Mouse (Mus musculus) left cerebral cortex, adult 11 months (tissue): ENCODE data around the gene Gpat3.

ENCODE experiments used
- DNase-seq: peaks from one replicate; pipeline ENCODE4 v3.0.0; 2022; ENCODE audit warnings: low spot score

The Gpat3 gene

DNA sequence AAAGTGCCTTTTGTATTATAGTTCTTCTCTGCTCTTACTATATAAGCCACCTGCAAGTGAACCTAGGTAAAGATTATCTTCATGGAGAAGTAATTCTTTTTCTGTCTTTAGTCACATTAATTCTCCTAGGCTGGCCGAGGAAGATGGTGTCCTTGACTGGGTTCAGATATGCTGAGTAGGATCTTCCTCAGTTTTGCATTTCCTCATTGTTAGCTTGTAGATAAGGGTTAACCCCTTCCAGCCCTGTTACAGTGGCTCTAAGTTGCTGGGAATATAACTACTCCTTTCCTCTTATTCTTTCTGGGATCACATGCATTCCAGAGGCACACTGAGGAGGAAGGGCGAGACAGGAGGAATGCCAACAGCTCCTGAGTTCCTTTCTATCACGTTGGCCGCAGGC, 15.6 kb downstream of the Gpat3 start:
- DNase-seq: no peak

DNA sequence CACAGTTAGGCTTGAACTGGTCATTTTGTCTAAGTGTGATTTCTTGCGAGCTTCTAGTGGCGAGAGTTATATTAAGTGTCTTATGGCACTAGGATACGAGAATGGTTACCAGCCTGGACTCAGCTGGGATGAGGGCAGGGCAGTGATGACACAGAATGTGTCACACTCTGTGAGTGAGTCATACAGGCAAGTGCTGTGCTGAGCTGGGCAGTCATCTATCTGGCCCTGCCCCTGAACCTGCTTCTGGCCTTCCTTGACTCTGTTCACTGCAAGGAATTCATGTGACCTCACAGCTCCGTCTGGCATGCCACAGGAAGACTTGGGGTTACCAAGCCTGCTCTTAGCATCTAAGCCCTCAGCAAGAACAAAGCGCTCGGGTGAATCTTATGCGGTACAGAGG, 16.3 kb downstream of the Gpat3 start:
- DNase-seq: no peak

DNA sequence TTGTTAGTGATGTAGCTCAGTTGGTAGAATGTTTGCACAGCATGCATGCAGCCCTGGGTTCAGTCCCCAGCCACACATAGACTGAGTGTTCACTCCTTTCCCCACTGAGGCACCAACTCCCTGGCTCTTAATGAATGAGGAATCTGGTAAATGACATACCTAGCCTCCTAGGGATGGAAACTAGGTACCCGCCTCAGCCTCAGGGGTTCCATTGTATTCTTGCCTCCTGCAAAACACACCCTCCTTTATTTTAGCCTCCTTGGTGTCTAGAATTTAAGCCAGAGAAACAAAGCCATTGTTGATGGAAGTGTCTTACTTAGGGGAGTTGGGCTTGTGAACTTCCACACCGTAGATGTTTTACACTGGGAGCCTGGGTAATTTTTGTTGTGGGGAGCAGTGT, 17.6 kb downstream of the Gpat3 start:
- no peak for DNase-seq

DNA sequence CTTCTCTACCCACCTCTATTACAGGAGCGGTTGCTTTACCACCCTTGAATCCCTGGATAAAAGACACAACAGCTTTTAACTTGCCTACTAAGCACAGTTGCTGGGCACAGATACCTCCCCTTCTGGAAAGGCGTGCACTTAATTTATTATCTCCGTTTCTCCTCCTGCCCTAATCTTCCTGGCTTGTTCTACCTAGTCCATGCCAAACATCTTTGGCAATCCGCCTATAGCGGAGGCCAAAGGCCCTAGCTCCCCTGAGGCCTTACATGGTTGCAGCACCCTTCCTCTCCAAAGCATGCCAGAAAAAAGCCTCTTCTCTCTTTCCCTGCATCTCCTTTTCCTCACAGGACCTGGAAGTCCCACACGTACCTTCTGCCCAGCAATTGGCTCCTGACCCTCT, 18.9 kb downstream of the Gpat3 start:
- no peak for DNase-seq

DNA sequence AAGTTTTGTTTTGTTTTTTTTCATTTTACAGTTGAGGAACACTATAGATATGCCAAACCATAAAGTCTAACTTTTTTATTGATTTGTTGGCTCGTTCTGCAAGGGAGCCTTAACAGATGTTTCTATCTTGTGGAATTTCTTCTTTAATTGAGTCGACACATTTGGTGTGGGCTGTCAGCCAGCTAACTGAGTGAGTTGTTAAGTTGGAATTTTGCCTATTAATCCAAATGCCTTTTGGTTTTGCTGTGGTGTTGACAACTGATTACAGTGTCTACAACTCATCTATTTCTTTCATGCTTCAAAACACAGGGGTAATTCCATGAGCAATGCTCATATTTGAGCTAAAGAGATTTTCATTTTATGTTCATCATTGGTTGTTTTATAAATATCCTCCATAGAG, 20.7 kb downstream of the Gpat3 start:
- DNase-seq: no peak

DNA sequence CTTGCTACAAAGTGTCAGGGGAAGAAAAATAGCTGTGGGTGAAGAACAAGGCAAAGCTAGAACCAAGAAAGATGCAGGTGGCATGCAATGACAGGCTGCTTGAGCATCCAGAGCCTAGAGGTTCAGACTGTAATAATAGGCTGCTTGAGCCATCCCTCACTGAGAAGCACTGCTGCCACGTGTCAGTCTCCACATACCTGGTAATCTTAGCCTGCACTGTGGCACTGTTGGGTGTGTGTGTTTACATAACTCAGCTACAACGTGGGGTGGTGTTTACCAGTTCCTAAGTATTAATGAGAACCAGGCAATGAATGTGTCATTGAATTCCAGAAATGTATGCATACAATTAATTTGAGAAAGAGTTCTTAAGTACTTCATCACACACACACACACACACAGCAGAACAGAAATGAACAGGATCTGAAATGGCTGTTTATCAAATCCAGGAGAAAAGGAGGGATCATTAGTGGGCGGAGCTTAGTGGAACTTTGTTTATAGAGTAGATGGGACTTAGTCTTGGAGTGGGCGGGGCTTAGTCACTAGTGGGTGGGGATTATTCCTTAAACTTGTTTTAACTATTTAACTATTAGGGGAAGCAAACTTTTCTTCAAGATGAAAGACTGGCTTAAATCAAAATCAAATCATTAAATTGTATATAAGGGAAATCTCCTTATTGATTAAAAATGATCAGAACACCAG, 23.8 kb downstream of the Gpat3 start:
- no peak for DNase-seq

DNA sequence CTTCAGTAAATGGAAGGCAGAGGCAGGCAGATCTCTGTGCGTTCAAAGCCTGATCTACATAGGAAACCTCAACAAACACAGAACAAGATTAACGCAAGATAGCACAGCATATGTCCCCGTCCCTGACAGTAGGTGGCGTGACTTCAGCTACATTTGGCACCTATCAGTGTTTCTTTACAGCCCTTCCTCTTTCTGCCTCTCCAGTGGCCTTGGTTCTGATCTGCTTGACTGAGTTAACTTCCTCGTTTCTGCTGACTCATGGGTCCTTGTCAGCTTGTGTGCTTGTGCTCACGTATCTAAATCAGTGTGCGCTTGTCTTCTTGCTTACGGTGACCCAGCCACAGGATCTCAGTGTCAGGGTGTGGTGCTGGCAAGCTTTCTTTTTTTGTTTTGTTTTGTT, 26.5 kb downstream of the Gpat3 start:
- DNase-seq: no peak

DNA sequence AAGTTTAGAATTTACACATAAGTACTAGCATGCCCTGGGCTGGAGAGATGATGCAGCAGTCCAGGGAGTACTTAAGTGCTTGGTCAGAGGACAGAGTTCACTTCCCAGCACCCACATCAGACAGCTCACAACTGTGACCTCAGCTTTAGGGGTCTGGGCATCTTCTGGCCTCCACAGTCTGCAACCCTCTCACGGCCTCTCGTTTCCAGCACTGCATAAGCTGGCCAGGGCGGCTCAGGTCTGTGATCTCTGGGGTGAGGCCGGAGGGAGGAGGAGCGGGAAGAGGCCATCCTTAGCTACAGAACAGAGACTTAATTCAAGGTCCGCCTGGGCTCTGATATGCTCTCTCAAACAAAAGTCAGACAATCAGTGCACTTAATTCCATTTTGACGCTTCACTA, 29.2 kb downstream of the Gpat3 start:
- no peak for DNase-seq

DNA sequence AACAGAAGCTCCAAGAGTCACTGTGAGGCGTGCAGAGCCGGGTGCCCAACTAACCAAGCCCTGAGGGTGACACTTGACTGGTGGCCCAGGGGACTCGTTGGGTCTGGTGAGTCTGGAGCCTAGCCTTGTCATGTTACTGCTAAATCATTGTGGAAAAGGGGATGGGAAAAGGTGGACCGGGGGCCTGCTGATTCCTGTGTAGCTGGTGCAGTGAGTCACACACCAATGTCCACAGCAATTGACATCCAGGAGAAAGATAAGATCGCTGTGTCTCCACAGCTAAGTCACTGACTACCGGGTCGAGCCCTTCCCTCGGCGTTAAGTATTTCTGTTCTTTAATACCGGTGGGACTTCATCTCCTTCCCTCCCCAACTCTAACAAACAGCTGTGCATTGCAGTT, 29.7 kb downstream of the Gpat3 start:
- DNase-seq: no peak

DNA sequence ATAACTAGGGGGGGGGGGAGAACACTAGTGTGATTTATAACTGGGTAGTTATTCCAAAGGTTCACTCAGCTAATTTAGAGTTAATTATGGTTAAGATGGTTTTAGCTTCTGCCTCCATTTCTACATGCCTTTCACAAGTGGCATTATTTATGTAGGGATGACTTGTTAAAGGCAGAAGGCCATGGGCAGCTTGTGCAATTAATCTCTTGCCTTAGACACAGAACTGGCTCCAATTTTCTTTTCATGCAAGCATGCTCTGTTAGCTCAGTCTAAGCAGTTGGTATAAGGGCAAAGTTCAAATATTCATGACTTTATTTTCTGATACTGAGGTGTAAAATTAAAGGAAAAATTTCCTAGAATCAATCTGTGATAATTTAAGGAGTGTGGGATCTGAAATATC, 31.5 kb downstream of the Gpat3 start:
- no peak for DNase-seq

DNA sequence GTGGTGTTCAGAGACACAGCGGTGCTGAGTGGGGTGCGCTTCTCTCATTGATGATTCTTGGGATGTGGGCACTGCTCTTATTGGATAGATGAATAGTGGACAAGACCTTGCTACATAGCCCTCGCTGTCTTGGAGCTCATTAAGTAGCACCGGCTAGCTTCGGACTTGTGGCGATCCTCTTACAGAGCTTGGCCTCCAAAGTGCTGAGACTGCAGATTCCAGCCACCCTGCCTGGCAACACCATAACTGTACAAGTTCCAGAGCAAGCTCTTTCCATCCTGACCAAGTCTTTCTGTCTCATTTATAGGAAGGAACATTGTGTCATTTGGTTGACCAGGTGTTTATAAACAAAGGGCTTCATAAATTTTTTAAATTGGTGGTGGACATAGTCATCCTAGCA, 39.7 kb downstream of the Gpat3 start:
- DNase-seq: no peak

DNA sequence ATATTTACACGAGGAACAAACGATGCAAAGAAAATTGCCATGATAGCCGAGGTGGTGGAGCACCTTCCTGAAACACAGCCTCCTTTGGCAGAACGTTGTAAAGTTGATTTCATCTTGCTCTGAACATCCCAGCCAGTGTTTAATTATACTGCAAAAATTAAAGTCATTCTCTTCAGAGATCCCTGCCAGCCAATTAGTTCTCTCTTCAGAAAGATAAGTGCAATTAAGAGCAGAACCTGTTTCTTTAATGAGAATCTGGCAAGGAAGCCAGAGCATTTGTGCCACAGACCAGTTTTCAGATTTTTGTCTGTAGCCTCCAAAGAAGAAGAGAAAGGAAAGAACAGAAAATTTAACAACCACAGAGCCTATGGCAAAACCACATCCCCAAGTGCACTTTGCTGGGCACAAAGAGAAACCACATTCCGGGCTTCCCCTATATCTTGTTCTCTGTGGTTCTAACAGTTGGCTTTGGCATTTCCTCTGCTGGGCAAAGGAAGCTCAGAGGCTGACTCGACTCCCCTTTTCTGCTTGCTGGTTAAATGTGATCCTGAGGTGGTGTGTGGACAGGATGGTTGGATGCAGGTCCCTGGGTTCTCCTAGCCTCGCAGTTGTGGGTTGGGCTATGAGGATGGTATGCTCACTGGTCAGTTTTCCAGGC, 40.9 kb downstream of the Gpat3 start:
- no peak for DNase-seq

DNA sequence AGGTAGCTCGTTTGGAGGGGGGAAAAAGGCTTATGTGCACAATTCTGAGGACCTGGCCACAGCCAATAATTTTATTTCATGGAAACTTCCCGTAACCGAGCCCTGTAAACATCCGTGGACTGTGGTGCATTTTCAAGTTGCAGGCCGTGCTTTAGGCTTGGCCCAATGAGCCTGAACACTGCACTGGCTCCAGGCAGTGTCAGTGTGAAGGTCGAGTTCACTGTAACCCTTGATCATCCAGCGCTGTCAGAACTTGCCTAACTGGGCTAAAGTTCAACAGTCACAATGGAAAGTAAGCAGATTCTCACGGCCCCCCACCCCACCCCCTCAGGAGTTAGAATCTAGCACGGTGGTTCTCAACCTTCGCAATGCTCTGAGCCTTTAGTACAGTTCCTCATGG, 50.7 kb downstream of the Gpat3 start:
- DNase-seq: no peak

DNA sequence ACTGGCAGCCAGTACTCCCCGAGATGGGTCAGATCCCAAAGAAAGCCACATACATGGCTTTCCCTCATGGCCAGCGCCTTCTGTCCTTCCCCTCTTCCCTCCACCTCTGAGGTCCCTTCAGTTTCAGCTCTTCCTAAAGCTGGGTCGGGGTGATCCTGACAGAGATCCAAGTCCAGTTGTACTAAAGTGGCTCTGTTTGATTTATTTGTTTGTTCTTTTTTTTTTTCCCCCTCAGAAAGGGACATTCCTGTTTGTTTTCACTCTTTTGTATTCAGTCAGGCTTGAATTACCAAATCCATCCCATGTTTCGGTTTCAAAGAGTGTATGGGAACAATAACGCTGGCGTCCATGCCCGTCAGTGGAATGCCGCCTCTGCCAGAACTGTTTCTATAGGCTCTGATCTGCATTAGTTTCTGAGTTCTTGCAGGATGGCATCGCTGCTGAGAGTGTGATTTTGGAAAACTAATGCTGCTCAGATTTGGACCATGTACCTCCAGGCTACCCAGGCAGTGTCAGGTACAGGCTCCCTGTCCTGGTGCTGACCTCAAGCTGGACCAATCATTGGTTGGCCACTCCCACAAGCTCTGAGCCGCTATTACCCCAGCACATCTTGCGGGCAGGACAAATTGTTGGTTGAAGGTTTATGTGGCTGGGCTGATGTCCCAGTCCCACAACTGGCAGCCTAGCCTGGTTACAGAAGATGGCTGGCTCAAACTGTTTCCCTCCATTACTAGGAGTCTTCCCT, 54.4 kb downstream of the Gpat3 start:
- DNase-seq: no peak

DNA sequence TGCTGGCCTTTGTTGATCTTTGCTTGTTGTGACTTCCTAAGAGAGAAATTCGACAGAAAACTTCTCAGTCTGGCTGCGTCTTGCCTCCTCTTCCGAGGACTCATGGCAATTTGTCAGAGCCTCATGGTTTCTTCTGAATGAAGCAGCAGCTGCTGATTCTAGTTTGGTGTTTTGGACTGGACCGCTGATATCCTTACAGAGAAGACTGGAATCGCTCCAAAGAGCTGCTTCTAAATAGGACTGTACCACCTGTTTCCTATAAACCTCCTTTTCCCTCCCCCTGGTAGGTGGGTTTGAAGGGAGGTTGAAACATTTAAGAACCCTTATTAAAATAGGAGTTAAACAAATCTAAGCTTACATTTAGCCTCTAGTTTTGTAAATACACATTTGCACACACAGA, 55.5 kb downstream of the Gpat3 start:
- no peak for DNase-seq

DNA sequence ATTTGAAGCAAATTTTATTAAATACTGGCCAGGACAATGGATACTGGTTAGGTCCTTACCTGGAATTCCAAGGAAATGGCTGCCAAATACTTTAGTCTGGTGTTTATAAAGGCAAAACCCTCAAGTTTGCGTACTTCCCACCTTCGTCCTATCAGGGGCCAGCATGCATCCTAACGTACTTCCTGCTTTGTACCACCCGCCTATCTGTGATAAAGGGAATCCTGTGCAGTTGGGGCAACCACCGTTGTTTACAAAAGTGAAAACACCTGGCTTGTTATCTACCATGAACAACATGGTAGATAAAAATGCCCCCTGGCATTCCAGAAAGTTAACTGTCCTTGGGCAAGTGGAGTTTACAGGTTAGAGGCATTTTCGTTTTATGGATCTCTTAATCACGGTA, 63.0 kb downstream of the Gpat3 start:
- DNase-seq: no peak

DNA sequence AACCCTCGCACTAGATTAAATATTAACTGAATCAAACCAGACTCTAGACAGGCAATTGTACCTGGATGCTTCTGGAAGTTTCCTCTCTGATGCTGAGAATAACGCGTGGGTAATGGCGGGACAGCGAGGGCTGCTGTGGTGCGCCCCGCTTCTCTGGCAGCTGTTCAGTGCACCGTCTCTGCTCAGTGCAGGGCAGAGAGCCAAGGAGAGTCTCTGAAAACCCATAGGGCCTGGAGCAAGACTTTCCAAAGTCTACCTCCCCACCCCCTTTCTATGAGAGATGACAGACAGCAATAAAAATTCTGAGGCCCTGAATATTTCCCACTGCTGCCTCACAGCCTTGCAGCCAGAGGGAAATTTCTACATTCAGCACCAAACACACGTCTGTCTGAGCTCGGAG, 63.4 kb downstream of the Gpat3 start:
- DNase-seq: no peak

DNA sequence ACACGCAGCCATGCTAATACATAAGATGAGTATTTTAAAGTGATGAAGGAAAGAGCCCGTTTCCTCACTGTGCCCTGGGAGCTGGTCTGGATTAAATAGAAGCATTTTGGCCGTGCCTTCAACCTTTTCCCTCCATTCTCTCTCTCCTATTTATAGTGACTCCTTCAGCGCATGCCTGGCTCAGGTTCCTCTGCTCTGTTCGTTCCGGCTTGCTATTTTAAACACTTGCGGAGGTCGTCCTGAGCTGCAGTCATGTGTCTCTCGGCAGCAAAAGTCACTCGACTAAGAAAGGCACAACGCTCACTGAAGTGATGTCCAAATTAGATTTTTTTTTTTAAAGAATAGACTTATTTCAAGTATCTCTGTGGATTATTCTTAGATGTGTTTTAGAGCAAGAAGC, 64.2 kb downstream of the Gpat3 start:
- DNase-seq: no peak

DNA sequence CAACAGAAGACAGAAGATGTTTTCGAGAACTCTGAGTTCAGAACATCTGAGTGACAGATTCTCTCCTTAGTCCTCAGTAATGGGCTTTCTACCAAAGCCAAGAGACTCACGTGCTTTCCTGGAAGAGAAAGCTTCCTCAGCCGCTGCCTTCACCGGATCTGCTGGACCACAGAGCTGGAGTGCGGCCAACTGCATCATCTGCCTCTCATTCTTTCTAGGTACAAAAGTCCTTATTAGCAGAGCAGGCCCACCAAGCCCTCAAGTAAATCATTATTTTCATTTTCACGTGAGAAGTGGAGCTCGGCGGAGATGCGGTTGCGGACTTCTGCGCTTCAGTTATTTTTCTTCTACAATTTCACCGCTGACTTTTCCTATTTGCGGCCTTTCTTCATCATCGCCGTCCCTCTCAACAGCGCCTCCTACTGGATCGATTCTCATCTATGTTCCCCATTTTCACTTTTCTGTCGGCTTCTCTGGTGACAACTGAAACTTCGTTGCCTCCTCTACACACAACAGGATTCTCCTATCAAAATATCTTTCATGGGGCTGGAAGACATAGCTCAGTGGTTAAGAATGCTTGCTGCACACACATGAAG, 66.1 kb downstream of the Gpat3 start:
- DNase-seq: no peak

DNA sequence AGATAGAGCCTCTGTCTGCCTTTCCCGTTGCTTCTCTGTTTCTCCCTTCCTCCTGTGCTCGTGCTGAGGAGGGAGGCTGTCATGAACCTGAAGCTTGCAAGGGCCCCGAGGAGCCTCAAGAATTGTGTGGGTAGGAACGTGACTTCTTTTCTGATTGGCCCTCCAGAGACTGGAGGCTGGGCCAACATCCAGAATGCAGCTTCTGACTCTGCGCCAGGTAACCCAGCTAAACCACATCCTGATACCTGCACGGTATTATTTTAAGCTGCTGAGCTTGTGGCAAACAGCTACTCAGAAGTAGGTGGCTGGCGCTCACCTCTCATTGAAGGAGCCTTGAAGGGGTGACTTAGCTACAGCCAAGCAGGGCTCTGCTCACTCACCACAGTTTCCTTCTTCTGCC, 66.9 kb downstream of the Gpat3 start:
- DNase-seq: no peak

DNA sequence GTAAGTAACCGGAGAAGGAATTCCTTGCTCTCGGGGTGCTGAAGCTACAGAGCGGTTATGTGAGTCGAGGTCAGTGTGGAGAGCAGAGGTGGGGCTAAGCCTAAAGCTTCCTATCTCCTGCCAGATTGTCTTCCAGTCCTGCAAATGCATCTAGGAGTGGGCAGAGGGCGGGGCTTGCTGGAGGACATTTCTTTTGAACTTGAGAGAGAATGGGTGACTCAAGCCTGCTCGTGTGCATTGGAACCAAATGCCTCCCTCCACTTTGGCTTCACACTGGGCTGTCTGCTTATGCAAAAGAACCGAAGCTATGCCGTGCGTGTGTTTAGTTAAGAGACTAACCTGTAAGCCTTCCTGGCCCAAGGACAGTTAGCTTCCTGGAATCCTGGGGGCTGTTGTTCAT, 67.8 kb downstream of the Gpat3 start:
- no peak for DNase-seq

DNA sequence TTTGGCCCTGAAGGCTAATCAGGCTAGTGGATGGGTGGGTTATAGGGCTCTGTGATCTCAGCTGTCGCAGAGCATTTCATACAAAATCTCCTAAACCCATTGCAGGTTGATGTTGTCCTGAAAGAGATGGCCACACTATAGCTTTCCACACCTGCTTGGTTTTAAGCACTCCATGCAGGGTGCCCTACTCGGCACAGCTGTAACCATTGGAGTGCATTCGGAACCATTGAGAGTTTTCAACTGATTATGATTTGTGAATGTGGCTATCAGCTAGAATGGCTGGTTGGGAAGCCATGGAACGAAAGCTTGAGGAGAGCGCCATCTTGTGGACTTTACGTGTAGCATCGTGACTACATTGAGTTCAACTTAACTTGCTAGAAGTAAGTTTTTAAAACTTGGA, 69.5 kb downstream of the Gpat3 start:
- no peak for DNase-seq

DNA sequence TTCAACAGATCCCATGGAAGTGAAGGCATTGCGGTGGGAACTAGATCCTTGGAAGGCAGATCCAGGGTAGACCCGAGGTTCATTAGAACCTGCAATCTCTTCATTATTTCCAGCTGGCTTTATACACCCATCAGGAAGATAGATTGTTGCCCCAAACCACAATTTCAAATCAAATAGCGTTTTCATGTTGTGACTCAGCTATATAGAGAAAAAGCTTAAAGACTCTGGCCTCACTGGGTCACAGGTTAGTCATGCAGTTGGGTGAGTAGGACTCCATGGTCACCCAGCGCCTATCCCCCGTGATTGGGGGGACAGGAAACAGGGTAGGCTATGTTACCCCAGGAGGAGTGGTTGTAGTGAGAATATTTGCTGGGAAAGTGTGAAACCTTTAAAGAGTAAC, 69.9 kb downstream of the Gpat3 start:
- DNase-seq: no peak
